Mouse (Mus musculus): Measurements from ENCODE around the gene Cd36.
"Not testable (repeated sequence)": the region's sequence is repeated elsewhere in the genome, so short reads cannot be mapped to it uniquely, and the experiment has no call there.

DNA sequence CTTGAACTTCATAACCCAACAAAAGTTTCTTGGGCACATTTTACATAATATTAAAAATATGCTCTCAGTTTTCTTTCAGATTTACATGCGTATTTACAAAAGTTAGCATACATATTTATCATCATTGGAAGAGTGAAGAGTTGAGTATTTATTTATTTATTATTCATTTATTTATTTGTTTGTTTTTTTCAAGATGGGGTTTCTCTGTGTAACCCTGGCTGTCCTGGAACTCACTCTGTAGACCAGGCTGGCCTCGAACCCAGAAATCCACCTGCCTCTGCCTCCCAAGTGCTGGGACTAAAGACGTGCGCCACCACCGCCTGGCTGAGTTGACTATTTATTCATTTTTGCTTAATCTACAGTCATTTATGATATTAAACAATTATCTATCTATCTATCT lies 9.0 kb upstream of the Cd36 start:
- TF ChIP-seq POLR2A (IDR thresholded peaks at IDR 0.05; ENCODE audit: insufficient read length, low read depth); TCF12 (IDR thresholded peaks at IDR 0.05; ENCODE audit: insufficient read depth, poor library complexity, severe bottlenecking); MYOG (IDR thresholded peaks at IDR 0.05; ENCODE audit: control insufficient read depth in 1 of 3, insufficient read depth in 1 of 3, insufficient read length in 2 of 3, low read depth in 2 of 3); E2F4 (IDR thresholded peaks at IDR 0.05; ENCODE audit: insufficient read depth): not testable (repeated sequence)

Measured in myocyte (in vitro differentiated cells).